Mouse (Mus musculus) embryo, embryonic 10 days (tissue): Measurements from ENCODE around the gene Olfr71.

Source experiments
- DNase-seq: peaks from one replicate; pipeline ENCODE4 v3.0.0-alpha.2; 2015; ENCODE audit warnings: low spot score

Gene Olfr71

DNA sequence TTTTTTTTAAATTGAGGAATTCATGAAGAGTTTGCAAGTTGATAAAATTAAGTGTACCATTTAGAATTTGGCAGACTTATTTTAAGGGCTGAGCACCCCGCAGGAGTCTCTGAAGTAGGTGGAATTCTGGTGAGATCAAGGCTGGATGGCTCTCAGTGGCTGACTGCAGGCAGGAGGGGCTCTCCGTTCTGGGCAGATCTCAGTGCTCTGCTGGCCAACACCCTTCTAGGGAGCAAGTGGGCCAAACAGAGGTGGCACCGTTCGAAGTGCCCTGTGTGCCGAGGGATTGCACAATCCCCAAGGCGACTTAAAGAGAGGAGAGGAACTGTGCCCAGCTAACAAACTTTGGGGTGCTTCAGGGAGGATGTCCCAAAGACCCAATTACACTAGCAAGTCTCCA is at the start of gene Olfr71:
Gene Olfr71 (minus strand): TSS at position 387 of the 400 bp plus-strand sequence.
- DNase-seq = no peak

DNA sequence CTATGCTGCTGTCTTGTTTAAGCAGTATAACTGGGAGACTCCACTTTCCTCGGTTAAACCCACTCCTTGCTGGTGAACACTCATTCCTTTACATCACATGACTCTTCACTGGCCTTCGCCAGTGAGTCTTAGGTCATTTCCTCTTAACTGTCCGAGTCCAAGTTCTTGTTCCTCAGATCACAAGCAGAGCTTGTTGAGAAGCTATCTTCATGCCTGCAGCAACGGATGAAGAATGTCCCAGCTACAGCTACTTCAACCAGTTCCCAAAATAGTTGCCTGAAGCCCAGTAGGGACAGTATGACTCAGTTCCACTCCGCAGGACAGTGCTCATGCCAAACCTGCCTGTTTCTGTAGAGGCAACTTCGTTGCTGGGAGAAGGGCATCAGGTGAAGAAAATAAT is 47.2 kb upstream of the Olfr71 start:
- DNase-seq = no peak

DNA sequence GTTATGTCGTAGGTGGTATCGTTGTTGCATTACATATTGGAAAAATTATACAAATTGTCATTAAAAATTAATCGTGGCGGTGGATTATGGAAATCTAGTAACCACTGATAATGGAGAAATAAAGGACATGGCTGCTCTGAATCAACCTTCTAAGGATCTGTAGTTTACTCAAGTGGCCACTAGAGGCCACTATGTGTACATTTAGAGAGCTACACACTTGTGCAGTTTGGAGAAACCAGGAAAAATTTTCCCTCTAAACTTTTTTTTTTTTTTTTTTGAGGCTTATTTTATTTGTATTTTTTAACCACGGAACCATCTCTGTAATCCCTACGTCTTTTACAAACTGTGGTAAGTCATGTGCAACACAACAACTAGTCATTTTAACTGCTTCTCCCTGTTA is 35.1 kb upstream of the Olfr71 start:
- DNase-seq = peak; percentile 63

DNA sequence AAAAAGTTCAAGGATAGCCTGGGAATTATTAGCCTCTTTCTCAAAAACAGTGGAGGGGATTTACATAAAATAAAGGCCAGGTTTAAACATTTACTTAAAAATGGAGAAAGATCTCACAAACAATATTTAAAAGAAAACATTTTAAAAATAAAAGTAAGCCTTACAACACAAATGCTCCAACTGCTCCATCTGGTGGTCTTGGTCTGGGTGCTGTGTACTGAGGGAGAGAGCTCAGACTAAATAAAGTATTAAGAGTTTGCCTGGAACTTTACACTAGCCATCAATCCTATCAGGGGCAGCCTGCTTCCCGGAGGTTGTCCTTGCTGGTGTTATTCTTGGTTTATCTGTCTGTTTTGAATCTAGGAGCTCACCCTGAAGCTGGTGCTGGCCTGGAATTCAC is 33.0 kb upstream of the Olfr71 start:
- DNase-seq = no peak

DNA sequence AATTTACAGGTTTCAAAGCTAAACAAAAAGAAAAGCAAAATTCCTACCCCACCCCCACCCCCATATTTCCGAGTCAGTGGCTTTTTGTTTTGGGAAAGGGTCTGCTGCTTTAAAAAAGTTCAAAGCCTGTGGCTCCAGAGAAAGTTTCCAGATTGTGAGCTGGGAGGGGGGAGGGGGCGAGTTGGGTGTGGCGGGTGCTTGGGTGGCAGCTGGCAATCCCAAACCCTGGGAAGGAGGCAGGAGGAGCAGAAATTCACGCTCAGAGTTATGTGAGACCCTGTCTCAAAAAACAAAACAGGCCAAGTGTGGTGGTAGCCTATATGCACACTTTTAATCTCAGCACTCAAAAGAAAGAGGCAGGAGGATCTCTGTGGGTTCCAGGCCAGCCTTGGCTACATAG is 32.6 kb upstream of the Olfr71 start:
- no peak for DNase-seq

DNA sequence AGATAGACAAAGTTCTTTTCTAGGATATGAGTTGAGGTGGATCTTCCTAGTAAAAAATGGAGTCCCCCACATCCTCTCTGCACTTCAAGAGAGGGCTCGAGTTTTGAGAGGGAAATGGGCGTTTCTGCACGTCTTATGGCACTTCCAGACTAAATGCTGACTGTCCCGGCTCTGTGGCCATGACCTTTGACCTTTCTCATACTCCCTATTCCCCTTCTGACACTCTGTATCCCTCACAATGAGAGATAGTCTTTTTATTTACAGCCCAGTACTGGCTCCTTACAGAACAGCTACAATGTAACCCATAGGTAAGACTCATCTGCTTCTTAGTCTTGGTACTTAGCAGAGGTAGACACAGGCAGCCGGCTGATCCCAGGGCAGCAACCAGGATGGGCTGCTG is 31.5 kb upstream of the Olfr71 start:
- DNase-seq = no peak

DNA sequence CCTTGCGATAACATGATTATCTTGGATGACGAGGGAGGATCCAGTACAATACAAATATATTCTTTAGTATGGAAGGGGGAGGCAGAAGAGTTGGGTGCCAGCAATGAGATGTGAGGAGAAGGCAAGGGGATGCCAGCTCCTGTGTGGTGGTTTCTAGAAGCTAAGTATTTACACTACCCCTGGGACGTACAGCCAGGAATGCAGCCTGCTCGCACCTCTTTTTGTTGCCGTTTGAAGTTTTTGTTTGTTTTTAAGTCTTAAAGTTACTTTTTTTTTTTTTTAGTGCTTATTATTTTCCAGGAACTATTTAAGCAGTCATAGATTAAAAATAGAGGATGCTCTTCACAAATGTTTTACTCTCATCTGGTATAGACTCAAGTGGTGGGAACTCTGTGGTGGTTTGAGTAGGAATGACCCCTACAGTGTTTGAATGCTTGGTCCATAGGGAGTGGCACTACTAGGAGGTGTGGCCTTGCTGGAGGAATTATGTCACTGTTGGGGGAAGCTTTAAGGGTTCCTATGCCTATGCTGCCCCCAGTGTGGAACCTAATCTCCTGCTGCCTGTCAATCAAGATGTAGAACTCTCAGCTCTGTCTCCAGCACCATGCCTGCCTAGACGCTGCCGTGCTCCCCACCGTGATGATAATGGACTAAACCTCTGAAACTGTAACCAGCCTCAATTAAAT is 29.1 kb upstream of the Olfr71 start:
- no peak for DNase-seq

DNA sequence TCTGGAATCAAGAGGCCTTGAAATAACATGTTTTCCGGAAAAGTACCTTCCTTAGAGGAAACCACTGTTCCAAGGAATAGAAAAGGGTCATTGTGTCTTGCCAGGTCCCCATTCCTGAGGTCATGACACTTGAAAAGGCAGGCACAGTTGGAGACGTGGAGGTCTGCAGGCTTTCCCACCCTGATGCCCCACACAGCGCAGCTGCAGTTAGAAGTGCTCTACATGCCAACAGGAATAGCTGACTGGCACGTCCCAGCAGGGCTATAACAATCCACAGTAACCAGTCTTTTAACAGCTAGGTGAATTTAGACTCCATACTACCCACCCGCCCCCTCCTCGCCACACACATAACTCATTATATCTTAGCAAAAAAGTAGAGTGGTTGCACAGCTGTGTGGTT is 27.1 kb upstream of the Olfr71 start:
- no peak for DNase-seq

DNA sequence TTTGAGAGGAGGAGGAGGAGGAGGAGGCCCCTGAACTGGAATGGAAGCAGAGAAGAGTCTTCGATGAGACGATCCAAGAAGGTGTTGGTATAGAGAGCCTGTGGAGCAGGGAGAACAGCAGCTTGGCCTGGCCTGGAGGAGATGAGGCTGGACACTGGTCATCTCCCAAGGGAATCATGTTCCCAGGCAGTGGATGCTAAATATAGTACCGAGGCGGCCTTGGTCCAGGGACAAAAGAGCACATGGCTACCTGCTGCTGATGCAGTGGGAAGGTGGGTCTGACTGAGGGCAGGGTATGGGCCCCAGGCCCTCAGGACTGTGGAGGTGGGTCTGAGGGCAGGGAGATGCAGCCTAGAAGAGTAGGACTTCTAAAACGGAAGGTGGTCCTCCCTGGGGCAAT is 23.1 kb upstream of the Olfr71 start:
- DNase-seq = no peak

DNA sequence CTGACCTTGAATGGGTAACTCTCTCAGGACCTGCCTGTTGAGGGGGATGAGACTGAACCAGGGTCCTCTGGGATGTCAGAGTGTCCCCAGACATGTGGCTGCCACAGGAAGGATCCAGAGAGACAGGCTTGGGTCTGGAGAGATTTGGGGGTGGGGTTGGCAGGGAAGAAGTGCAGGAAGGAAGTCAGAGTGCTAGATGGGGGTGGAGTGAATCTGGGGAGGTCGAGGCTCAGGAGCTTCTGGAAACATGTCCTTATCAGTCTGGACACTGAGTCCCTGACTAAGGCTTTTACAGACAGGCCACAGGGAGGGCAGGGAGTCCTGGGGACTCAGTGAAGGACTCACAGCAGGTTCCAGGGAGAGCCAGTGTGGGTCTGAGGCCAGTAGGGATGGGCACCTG is 22.1 kb upstream of the Olfr71 start:
- no peak for DNase-seq

DNA sequence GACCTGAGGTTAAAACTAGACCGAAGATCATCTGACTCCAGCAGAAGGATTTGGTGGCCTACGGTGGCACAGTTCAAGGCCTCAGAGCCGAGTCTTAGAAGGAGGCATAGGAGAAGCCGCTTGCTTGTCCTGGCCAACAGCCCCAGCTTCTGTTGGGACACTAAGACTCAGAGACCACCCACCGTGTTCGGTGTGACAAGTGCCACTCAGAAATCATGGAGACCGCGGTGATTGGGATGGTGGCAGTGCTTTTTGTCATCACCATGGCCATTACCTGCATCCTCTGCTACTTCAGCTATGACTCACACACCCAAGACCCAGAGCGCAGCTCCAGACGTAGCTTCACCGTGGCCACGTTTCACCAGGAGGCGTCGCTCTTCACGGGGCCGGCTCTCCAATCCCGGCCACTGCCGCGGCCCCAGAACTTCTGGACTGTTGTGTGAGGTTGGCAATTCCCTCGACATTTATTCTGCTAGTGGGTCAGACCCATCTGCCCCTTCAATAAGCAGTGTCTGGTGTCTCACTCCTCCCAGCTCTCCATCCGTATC is 20.8 kb upstream of the Olfr71 start:
- DNase-seq = peak; percentile 15

DNA sequence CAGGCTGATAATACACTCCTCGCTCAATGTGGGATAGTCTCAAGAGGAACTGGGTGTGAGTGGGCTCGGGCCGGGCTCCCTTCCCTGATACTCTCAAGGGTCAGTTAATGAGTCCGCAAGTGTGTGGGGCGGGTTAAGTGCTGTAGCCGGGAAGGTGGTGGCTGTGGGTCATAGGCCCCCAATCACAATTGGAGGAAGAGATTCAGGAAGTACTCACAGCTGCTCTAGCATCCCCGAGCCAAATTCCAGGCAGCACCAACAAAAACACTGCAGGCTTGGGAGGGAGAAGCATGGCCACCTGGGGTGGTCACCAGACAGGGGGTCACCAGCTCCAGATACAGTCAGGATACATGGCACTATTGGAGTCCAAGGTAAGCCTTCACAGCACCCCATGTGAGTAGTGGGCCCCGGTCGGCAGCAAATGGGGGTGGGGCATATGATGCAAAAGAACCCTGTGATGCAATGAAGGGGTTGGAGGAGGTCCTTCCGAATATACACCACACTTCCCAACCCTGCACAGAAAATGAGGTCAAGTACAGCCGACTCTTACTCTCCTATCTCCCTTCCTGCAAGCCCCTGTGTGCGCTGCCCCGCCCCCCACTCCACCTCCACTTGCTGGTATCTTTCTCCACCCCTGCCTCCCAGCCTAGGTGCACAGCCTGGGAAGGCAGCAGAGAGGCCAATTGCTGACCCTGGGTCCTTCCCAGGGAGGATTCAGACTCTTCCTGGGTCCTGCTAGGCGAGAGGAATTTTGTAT is 19.9 kb upstream of the Olfr71 start, which contains the start of gene Spaar:
Gene Spaar (plus strand): TSS at position 241 of the 757 bp plus-strand sequence.
- no peak for DNase-seq

DNA sequence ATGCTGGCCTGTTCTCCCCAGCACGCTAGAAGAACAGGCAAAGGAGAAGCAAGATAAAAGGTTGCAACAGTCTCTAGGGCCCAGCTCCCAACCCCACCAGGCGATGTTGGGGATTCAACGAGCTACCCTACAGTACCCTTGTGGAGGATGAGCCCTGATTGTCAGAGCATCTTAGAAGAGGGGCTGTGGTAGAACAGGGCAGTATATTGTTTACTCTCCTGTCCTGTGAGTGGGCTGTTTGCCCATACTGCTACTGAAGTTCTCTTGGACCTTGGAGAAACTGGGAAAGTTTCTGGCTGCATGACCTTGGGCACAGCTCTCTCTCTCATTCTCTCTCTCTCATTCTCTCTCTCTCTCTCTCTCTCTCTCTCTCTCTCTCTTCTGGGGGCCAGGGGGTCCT is 19.1 kb upstream of the Olfr71 start:
- no peak for DNase-seq

DNA sequence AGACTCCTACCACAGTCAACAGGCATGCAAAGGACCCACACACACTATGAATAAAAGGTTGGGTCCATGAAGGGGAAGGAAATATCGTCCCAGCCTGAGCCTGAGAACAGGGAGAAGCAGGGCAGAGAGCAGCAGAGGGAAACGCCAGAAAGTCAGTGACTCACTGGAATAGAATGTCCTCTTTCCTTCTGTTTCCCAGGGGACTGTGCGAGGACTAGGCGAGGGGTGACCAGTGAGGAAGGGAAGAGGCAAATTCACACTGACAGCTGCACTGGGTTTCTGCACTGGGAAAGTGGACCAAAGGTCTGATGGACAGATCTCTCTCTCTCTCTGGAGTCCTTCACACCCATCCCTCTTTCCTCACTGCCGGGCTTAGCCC is 18.5 kb upstream of the Olfr71 start:
- no peak for DNase-seq

DNA sequence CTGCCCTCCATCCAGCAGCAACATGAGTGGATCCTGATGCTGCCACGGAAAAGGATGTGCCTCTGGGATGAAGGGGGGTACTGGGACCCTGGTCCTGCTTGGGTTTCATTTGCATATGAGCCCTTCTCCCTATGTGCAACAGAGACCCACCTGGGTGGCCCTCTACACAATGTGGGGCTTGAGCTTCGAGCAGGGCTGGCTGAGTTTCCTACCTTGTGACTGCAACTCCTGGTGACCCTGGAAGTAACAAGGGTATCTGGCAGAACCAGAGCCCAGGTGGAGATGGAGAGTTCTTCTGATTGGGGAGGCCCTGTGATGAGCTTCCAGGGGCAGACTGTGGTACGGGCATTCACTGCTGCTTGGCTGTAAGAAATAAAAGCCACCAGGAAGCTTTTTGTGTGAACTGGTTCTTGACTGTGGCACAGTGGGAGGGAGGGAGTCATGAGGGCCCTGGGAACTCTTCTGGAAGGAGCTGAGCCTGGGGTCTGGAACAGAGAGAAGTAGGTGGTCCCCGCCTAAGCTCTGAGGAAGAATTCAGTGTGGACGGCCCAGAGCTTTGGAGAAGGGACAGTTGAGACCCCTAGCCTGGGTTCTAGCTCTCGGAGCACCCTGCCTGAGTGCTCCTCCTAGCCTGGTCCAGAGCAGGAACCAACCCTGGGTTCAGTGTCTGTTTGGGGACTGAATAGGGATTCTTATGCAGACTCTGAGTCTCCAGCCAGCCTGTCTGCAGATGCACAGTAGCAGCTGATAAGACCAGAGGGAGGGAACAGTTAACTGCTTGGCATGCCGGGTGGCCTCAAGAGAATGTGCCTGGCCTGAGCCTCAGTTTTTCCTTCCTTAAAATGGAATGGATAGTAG is 17.9 kb upstream of the Olfr71 start:
- DNase-seq = no peak

DNA sequence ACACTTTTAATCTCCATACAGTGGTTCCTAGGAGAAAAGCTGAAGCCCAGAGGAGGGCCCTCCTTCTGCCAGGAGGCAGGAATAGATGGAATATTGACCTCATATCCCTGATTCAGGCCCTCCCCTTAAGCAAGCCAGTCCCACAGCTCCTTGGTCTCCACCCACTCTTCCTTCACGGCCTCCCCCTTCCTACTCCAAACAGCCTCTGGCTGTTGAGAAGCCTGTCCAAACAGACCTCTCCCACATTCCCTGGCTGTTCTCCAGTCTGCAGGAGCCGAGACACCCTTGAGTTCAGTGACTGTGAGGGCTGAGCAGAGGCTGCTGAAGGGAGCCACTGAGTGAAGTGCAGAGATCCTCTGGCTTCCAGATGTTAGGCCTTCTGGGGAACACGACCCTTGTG is 16.9 kb upstream of the Olfr71 start, which contains the start of gene Hrct1:
Gene Hrct1 (plus strand): TSS at position 194 of the 400 bp plus-strand sequence.
- DNase-seq = no peak

DNA sequence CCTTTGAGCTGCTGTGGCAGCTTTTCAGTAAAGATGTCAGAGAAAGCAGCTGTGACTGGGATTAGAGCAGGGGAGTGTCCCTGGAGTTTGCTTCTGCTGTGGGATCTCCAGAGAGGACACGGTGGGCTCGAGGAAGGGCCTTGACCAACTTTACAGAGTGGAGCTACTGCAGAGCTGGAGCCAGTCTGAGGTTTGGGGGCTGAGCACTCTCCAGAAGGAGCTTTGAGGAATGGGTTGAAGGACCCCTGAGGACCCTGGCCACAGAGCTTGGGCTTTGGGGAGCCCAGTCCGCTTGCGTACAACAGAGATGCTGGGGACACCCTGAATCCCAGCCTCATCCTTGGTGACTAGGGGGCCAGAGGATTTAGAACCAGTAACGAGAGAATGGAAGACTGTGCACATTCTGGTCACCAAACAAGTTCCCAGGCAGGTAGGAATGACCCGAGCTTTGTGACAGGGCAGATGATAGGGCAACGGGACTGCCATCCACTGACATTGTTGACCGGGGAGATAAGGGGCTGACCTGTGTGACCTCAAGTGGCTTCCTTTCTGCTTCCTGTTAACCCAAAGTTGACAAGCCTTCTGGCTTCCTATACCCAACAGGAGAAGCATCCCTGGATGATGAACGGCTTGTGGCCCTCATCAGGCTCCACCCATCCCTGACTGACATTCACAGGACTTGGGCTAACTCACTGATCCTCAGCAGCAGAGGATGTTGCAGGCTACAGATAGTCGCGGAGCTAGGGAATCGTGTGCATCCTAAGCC is 16.4 kb upstream of the Olfr71 start:
- DNase-seq = no peak

DNA sequence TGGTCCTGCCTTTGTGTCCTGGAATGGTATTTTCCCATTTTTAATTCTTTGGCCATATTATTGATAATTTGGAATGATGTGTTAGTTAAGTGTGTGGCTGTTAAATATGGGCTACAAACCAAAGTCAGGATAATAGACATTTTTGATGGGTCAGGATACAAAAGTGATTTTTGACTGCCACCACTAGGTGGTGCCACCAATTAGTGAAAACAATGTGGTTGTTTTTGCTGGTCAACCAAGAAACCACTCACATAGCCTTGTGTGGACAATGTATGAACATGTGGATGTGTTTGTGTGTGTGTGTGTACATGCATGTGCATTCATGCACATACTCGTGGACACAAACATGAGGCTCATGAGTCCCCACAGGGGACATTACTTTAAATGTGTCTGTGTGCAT is 14.7 kb upstream of the Olfr71 start:
- peak; percentile 73 for DNase-seq

DNA sequence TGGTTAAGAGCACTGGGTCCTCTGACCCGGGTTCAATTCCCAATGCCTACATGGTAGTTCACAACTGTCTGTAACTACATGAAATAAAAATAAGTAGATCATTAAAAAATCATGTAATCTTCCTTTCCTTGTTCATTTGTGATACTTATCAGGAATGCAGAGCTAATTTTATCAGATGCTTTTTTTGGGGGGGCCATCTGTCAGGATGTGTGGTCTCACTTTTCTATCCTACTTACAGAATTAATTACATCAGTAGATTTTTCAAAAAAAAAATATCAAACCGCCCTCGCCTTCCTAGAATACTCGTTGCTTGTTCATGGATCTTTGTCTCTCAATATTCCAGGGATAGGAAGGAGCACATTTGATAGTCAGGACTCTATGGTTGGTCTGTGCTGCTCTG is 12.1 kb upstream of the Olfr71 start:
- no peak for DNase-seq

DNA sequence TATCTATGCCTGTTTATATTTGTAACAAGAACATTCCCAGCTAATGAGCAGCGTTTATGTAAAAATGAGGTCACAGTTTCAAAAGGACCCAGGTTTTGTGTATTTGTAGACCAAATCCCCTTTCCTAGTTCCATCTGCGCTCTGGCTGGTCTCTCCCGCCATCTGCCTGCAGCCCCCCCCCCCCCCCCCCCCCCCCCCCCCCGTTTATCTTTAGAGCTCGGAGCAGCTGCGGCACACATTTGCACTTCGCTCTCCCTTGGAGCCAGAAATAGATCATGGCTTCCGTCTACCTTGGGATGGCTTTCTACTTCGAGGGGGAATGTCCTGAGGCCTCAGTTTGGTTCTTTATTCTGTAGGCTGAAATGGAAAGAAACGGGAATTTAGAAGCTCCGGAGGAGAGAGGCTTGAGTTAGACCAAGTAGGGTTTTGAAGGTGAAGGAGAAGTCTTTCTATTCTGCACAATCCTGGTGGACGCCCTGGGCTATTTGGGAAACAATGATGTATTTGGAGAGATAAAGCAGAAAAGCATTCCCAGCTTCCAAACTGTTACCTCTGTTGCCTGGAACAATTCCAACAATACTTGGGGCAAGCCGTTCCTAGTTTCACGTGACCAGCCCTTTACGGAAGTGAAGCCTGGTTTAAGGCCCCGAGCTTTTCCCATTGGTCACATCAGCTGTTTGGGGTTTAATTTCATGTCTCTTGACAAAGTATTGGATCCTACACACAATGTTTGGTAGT is 10.6 kb upstream of the Olfr71 start:
- DNase-seq = no peak

DNA sequence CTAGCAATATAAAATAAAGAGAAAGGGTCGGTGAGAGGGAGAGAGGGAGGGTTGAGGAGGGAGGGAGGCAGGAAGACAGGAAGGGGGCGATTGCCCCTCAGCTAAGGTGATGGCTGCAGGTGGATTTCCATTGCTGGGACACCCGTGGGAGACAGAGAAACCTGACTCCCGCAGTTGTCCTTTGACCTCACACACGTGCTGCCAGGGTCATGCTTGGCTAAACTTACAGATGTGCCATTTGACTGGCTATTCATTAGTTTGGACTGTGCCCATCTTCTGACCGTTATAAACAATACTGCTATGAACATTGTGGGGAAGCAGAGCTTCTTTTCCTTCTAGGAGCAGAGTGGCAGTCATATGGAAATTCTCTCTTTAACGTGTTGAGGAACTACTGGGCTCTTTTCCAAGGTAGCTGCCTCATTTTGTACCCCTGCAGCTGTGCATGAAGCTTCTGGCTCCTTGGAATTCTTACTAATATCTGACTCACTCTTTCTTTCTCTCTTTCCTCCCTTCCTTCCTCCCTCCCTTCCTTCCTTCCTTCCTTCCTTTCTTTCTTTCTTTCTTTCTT is 3.7 kb upstream of the Olfr71 start:
- DNase-seq = no peak
